Mouse (Mus musculus): ENCODE measurements around the gene Rnase10. TPM values are rescaled to one million over a fixed set of nuclear protein-coding genes. Genes with fewer than 3 reads are reported as not detected.
"Not testable (repeated sequence)": the region's sequence is repeated elsewhere in the genome, so short reads cannot be mapped to it uniquely, and the experiment has no call there.

The Rnase10 gene
- polyA plus RNA-seq, 1 experiment from 2014 or later, result not detected

DNA sequence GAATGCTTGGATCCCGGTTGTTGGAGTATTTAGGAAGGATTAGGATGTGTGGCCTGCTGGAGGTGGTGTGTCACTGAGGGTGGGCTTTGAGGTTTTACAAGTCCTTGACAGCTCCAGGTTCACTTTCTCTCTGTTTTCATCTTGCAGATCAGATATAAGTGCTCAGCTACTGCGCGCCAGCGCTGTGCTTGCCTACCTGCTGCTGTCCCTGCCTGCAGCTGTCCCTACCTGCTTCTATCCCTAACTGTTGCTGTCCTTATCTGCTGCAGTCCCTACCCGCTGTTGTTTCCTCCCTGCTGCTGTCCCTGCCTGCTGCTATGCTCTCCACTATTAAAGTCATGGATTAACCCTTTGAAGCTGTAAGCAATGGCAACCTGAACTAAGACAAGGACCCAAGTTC is 32.5 kb upstream of the Rnase10 start:
- ATAC-seq (ENCODE audit: low FRiP score, low TSS enrichment), result no peak
- H3K4me2 ChIP-seq (ENCODE audit: low read length), result no peak overlapping the region
- no peak overlapping the region for H3K9ac ChIP-seq (replicated peaks; ENCODE audit: low read length)
- no peaks in the 10 kb centered on the region for H3K27me3 ChIP-seq (ENCODE audit: control insufficient read depth, insufficient read depth, low read length)
- H3K36me3 ChIP-seq (ENCODE audit: control insufficient read depth, insufficient read depth, low read length), result no peaks in the 10 kb centered on the region
- H3K4me3 ChIP-seq (replicated peaks; ENCODE audit: low read depth, low read length), result no peak overlapping the region
- no peak overlapping the region for H3K27ac ChIP-seq (replicated peaks; ENCODE audit: low read depth, low read length)
- no peaks in the 10 kb centered on the region for H3K4me1 ChIP-seq (ENCODE audit: control insufficient read depth, insufficient read depth, low read length)
- 52% methylated on average over 5 of the region's 5 CpGs for WGBS
- H3K9me3 ChIP-seq (ENCODE audit: control insufficient read depth, low read length), result no peaks in the 10 kb centered on the region
- DNase-seq, result no peak

DNA sequence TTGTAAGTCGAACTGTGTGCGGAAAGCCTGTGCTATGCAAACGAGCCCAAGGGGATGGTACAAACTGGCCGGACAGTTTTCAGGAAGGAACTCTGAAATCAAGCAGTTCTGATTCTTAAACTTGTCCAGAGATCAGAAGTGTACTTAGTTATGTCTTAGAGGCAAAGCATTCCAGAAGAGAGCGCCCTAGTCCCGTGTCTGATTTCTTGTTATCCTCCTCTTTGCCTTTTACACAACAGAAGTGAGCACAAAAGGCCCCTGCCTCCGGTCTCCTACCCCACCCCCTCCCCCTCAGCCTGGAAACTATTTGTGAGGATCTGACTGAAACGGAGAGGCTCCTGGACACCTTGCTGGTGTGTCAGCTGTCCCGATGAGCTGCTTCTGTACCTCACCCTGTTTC is 30.9 kb upstream of the Rnase10 start:
- DNase-seq (peak; percentile 24), ATAC-seq (ENCODE audit: low FRiP score, low TSS enrichment) (no peak)
- Histone ChIP-seq H3K4me3 (replicated peaks; ENCODE audit: low read depth, low read length) (no peak overlapping the region), H3K27ac (replicated peaks; ENCODE audit: low read depth, low read length) (no peak overlapping the region), H3K9me3 (ENCODE audit: control insufficient read depth, low read length) (no peaks in the 10 kb centered on the region), H3K4me1 (ENCODE audit: control insufficient read depth, insufficient read depth, low read length) (no peaks in the 10 kb centered on the region), H3K9ac (replicated peaks; ENCODE audit: low read length) (no peak overlapping the region), H3K36me3 (ENCODE audit: control insufficient read depth, insufficient read depth, low read length) (no peaks in the 10 kb centered on the region), H3K4me2 (ENCODE audit: low read length) (no peak overlapping the region), H3K27me3 (ENCODE audit: control insufficient read depth, insufficient read depth, low read length) (no peaks in the 10 kb centered on the region)
- WGBS, result 7% methylated on average over 9 of the region's 9 CpGs

DNA sequence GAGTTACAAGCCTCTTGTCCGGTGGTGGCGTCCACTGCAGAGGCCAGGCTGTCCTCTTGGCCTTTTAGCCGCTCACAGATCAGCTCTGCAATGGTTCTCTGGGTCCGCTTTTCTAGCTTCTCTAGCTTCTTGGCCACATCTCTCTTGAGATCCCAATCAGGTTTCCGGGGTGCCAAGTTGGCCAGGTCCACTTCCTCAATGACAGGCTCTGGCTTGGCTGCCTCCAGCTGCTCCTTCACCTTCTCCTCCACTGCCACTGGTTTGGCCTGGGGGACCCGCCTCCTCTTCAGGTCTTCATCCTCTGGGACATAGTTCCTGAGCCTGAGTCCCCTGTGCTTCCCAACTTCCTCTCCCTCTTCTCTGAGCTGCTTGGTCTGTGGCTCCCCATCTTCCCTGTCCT is 29.1 kb upstream of the Rnase10 start:
- not testable (repeated sequence) for H3K4me3 ChIP-seq (replicated peaks; ENCODE audit: low read depth, low read length); H3K4me2 ChIP-seq (ENCODE audit: low read length); H3K27ac ChIP-seq (replicated peaks; ENCODE audit: low read depth, low read length); H3K9me3 ChIP-seq (ENCODE audit: control insufficient read depth, low read length); H3K27me3 ChIP-seq (ENCODE audit: control insufficient read depth, insufficient read depth, low read length); ATAC-seq (ENCODE audit: low FRiP score, low TSS enrichment); H3K4me1 ChIP-seq (ENCODE audit: control insufficient read depth, insufficient read depth, low read length); DNase-seq; H3K36me3 ChIP-seq (ENCODE audit: control insufficient read depth, insufficient read depth, low read length); H3K9ac ChIP-seq (replicated peaks; ENCODE audit: low read length)
- 93% methylated on average over 6 of the region's 6 CpGs for WGBS

DNA sequence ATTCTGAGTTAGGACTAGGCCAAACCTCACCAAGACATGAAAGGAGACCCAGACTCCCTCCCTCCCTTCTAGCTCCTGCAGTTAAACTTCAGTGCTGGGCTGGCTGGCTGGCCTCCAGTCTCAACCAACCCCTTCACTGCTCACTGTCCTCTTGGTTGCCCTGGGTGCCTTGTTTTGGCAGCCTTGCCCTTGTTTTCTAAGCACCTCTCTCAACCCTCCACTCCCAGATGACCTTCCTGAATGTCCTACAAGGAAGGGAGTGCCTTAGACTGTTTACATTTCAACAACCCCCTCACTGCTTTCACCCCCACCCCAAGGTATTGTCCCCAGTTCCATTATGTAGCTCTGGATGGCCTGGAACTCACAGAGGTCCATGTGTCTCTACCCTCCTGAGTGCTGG is 27.9 kb upstream of the Rnase10 start:
- Histone ChIP-seq H3K9me3 (ENCODE audit: control insufficient read depth, low read length) (no peaks in the 10 kb centered on the region), H3K4me2 (ENCODE audit: low read length) (no peak overlapping the region), H3K27me3 (ENCODE audit: control insufficient read depth, insufficient read depth, low read length) (no peaks in the 10 kb centered on the region), H3K4me1 (ENCODE audit: control insufficient read depth, insufficient read depth, low read length) (no peaks in the 10 kb centered on the region), H3K9ac (replicated peaks; ENCODE audit: low read length) (no peak overlapping the region), H3K36me3 (ENCODE audit: control insufficient read depth, insufficient read depth, low read length) (no peaks in the 10 kb centered on the region), H3K4me3 (replicated peaks; ENCODE audit: low read depth, low read length) (no peak overlapping the region), H3K27ac (replicated peaks; ENCODE audit: low read depth, low read length) (no peak overlapping the region)
- ATAC-seq (ENCODE audit: low FRiP score, low TSS enrichment) (no peak), DNase-seq (no peak)

DNA sequence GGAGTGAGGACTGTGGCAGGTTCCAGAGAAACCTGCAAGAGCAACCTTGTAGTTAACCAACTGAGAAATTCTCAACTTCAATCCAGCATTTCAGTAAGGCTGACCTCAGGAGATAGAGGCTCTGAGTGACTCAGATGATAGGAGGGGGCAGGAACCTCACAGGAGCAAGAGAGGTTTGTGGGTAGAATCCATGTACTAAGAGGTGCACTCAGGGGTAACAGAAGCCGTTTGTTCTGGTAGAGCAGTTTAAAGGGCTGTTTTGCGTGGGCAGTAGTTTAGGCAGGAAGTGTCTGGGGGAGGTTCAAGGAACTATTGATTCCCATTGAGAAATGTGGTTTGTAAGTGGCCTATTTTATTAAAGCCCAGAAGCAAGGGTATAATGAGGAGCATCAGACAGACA is 26.3 kb upstream of the Rnase10 start:
- Histone ChIP-seq H3K27ac (replicated peaks; ENCODE audit: low read depth, low read length) (no peak overlapping the region), H3K9me3 (ENCODE audit: control insufficient read depth, low read length) (no peaks in the 10 kb centered on the region), H3K9ac (replicated peaks; ENCODE audit: low read length) (no peak overlapping the region), H3K4me3 (replicated peaks; ENCODE audit: low read depth, low read length) (no peak overlapping the region), H3K4me1 (ENCODE audit: control insufficient read depth, insufficient read depth, low read length) (no peaks in the 10 kb centered on the region), H3K36me3 (ENCODE audit: control insufficient read depth, insufficient read depth, low read length) (no peaks in the 10 kb centered on the region), H3K27me3 (ENCODE audit: control insufficient read depth, insufficient read depth, low read length) (no peaks in the 10 kb centered on the region), H3K4me2 (ENCODE audit: low read length) (no peak overlapping the region)
- 45% methylated on average over 2 of the region's 2 CpGs for WGBS
- ATAC-seq (ENCODE audit: low FRiP score, low TSS enrichment) (no peak), DNase-seq (no peak)

DNA sequence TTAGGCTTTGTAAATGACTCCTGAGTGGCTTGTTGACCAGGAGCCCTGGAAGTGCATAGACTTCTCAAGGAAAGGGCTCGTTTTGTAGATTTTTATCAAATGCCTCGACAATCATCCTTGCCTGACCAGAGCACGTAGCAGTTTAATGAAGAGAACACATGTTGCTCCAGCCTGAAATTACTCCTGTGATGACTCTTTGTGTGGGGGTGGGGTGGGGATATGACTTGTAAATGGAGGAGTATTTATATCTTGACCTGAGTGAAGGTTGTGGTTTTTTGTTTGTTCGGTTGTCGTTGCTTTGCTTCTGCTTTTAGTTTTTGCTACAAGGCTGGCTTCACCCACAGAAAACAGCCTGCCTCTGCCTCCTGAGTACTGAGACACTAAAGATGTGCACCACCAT is 25.7 kb upstream of the Rnase10 start:
- WGBS, result 96% methylated on average over 5 of the region's 5 CpGs
- Histone ChIP-seq H3K4me3 (replicated peaks; ENCODE audit: low read depth, low read length) (no peak overlapping the region), H3K27me3 (ENCODE audit: control insufficient read depth, insufficient read depth, low read length) (no peaks in the 10 kb centered on the region), H3K4me1 (ENCODE audit: control insufficient read depth, insufficient read depth, low read length) (no peaks in the 10 kb centered on the region), H3K4me2 (ENCODE audit: low read length) (no peak overlapping the region), H3K27ac (replicated peaks; ENCODE audit: low read depth, low read length) (no peak overlapping the region), H3K9ac (replicated peaks; ENCODE audit: low read length) (no peak overlapping the region), H3K36me3 (ENCODE audit: control insufficient read depth, insufficient read depth, low read length) (no peaks in the 10 kb centered on the region), H3K9me3 (ENCODE audit: control insufficient read depth, low read length) (no peaks in the 10 kb centered on the region)
- DNase-seq (no peak), ATAC-seq (ENCODE audit: low FRiP score, low TSS enrichment) (no peak)

DNA sequence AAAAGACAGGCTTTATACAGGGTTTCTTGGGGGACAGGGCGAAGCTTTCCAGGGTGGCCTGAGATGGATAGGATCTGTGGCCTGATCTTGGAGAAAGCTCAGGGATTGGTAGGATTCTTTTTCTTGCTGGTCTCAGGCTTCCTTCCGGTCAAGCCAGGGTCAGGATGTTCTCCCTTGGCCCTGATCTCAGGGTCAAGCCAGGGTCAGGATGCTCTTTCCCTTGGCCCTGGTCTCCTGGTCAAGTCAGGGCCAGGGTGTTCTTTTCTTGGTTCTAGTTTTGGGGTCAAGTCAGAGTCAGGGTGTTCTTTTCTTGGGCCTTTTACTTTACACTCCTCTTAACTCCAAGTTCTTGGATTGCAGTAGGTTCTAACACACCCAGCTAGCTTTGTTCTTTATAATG is 19.9 kb upstream of the Rnase10 start:
- Histone ChIP-seq H3K9me3 (ENCODE audit: control insufficient read depth, low read length) (no peaks in the 10 kb centered on the region), H3K4me2 (ENCODE audit: low read length) (no peak overlapping the region), H3K27ac (replicated peaks; ENCODE audit: low read depth, low read length) (no peak overlapping the region), H3K27me3 (ENCODE audit: control insufficient read depth, insufficient read depth, low read length) (no peaks in the 10 kb centered on the region), H3K36me3 (ENCODE audit: control insufficient read depth, insufficient read depth, low read length) (no peaks in the 10 kb centered on the region), H3K4me3 (replicated peaks; ENCODE audit: low read depth, low read length) (no peak overlapping the region), H3K4me1 (ENCODE audit: control insufficient read depth, insufficient read depth, low read length) (no peaks in the 10 kb centered on the region), H3K9ac (replicated peaks; ENCODE audit: low read length) (no peak overlapping the region)
- 96% methylated on average over 2 of the region's 2 CpGs for WGBS
- ATAC-seq (ENCODE audit: low FRiP score, low TSS enrichment), result no peak
- DNase-seq, result no peak

DNA sequence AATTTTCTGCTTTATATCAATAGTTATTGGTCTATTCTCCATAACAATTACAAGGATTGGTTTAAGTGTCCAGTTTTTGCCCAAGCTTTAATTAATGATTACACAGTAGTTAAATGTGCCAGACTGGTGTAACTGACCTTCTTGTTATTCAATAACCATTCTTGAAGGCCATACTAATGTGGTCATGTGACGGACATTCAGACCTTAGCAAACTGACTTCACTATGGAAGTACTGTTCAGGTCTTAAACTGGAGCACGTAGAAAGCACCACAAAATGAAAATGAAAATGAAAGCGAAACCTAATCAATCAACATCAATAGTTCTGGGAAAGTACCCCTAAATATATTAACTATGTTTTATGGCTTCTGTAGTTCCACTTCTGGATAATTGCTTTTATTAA is 16.5 kb upstream of the Rnase10 start:
- no peak for DNase-seq

DNA sequence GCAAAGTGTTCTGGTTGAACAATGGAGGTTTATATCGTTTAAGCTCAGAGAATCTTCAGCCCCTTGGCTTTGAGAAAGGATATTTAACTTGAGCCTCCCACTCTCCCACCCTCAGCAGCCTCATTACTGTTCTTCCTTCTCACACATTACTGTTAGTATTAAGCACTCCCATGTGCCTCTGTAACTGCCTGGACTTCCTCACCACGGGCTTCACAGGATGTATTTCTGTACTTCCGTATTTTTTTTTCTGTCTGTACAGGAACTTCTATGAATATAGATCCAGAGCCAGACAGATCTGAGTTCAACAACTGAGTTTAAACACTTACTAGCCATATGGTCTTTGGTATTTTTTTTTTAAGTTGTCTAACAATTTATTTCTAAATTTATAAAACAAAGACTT is 10.5 kb upstream of the Rnase10 start:
- no peak overlapping the region for H3K9ac ChIP-seq (replicated peaks; ENCODE audit: low read length)
- no peak overlapping the region for H3K4me3 ChIP-seq (replicated peaks; ENCODE audit: low read depth, low read length)
- no peaks in the 10 kb centered on the region for H3K9me3 ChIP-seq (ENCODE audit: control insufficient read depth, low read length)
- 91% methylated on average over 3 of the region's 3 CpGs for WGBS
- DNase-seq (no peak), ATAC-seq (ENCODE audit: low FRiP score, low TSS enrichment) (no peak)
- no peak overlapping the region for H3K4me2 ChIP-seq (ENCODE audit: low read length)
- no peaks in the 10 kb centered on the region for H3K4me1 ChIP-seq (ENCODE audit: control insufficient read depth, insufficient read depth, low read length)
- no peak overlapping the region for H3K27ac ChIP-seq (replicated peaks; ENCODE audit: low read depth, low read length)
- no peaks in the 10 kb centered on the region for H3K27me3 ChIP-seq (ENCODE audit: control insufficient read depth, insufficient read depth, low read length)
- no peaks in the 10 kb centered on the region for H3K36me3 ChIP-seq (ENCODE audit: control insufficient read depth, insufficient read depth, low read length)

More for the DNA sequence above, 16.5 kb upstream of the Rnase10 start:
- no peak overlapping the region for H3K27ac ChIP-seq (replicated peaks; ENCODE audit: low read depth, low read length)
- no peak overlapping the region for H3K4me2 ChIP-seq (ENCODE audit: low read length)
- no peaks in the 10 kb centered on the region for H3K36me3 ChIP-seq (ENCODE audit: control insufficient read depth, insufficient read depth, low read length)
- WGBS, result 89% methylated on average over 3 of the region's 3 CpGs
- H3K27me3 ChIP-seq (ENCODE audit: control insufficient read depth, insufficient read depth, low read length), result no peaks in the 10 kb centered on the region
- H3K4me3 ChIP-seq (replicated peaks; ENCODE audit: low read depth, low read length), result no peak overlapping the region
- no peak overlapping the region for H3K9ac ChIP-seq (replicated peaks; ENCODE audit: low read length)
- no peaks in the 10 kb centered on the region for H3K9me3 ChIP-seq (ENCODE audit: control insufficient read depth, low read length)
- ATAC-seq (ENCODE audit: low FRiP score, low TSS enrichment), result no peak
- no peaks in the 10 kb centered on the region for H3K4me1 ChIP-seq (ENCODE audit: control insufficient read depth, insufficient read depth, low read length)
